Mouse (Mus musculus): ENCODE data around the gene Togaram2.

The Togaram2 gene

GRCm38 (mm10) chr17:71684103-71684608 is 11.1 kb downstream of the Togaram2 start:
- DNase-seq, result no peak

DNA sequence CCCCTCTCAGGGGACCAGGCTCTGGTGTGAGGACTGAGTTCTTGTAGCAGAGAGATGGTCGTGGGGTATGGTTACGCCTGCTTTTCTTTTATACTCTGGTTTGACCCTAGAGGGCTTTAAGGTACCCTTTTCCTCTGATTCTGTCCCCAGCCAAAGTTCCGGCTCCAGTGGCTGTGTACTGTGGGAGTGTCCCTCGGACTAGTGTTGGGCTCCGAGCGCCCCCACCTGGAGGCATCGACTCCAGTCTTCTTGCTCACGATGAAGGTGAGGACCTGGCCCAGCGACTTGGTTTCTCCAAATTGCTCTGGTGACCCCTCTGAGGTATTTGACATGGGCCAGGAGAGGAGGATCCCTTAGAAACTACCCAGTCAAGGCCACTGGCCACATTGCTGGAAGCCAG is 14.4 kb downstream of the Togaram2 start:
- DNase-seq, result no peak

- DNase-seq, result no peak
These were observed 16.8 kb downstream of the Togaram2 start for GRCm38 (mm10) chr17:71689903-71690302.

DNA sequence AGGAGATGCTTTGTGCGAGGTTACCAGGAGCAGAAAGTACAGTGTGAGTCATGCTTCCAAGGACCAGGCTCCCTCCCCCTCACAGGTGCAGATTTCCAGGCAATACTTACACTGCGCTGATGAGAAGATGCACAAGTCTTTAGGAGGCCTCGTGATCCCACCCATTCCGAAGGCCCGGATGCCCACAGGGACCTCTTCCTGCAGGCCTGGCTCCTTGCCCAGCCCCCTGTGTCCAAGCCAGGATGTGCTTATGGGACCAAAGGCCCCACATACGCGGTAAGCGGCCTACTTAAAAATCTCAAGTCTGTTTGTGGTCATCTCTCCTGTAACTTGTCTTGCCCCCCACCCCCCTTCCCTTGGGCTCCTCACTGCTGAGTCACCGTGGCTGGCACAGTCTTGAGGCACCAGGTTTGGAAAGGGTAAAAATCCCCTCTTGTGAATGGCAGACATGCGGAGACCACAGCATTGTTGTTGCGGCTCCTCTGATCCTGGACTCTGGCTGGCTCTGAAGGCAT is 18.4 kb downstream of the Togaram2 start:
- peak; percentile 53 for DNase-seq

- DNase-seq, result peak; percentile 69
These were observed 20.3 kb downstream of the Togaram2 start for GRCm38 (mm10) chr17:71693313-71693712.

DNA sequence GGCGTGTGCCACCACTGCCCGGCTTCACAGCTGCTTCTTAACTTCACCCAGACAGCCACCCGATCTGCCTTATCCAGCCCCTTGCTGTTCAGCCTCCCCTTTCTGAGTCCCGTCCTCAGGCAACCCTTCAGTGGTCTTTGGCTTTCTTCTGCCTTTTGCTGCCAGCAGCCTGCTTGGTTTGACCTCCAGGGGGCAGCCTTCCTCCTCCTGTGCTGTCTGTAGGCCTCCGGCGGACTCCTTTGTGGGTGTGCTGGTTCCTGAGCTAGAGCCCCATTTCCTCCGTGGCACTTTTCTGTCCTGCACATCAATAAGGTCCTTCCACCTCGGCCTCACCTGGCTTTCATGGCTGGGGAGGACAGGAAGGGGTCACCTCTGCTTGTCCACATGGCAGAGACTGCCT is 20.7 kb downstream of the Togaram2 start:
- DNase-seq, result no peak

DNA sequence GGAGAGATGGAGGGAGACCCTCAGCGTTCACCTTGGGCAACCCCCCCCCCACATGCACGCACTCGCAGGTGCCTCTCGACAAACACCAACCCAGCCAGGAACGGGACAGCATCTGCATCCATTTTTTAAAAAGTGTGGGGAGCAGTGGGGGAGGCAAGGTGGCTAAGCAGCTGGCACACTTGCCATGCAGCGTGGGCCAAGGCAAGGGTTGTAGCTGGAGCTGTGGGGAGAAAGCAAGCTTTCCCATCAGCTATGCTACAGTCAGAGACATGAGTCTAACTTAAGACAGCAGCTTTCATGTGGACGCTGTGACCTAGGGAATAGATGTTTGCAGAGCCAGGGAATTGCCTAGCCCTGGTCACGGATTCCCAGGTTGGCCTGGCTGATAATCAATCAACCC is 22.1 kb downstream of the Togaram2 start:
- DNase-seq, result peak; percentile 38

GRCm38 (mm10) chr17:71695716-71696315 is 22.8 kb downstream of the Togaram2 start:
- DNase-seq, result no peak

DNA sequence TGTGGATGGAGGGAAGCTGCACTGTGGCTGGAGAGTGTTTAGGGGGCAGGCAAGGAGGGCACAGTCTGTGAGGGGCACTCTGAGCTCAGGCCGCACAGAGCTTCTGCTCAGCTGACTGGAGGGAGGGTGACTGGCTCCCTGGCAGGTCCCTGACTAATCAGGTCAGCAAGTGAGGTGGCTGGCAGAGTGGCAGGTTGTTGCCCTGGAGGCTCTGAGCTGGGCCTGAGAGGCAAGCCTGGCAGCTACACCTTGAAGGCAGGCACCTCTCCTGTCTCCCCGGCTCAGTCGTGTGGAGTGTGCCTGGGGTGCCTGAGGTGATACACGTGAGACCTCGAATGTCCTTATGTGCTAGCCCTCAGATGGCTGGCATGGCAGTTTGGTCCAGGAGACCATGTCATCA is 23.3 kb downstream of the Togaram2 start:
- no peak for DNase-seq

DNA sequence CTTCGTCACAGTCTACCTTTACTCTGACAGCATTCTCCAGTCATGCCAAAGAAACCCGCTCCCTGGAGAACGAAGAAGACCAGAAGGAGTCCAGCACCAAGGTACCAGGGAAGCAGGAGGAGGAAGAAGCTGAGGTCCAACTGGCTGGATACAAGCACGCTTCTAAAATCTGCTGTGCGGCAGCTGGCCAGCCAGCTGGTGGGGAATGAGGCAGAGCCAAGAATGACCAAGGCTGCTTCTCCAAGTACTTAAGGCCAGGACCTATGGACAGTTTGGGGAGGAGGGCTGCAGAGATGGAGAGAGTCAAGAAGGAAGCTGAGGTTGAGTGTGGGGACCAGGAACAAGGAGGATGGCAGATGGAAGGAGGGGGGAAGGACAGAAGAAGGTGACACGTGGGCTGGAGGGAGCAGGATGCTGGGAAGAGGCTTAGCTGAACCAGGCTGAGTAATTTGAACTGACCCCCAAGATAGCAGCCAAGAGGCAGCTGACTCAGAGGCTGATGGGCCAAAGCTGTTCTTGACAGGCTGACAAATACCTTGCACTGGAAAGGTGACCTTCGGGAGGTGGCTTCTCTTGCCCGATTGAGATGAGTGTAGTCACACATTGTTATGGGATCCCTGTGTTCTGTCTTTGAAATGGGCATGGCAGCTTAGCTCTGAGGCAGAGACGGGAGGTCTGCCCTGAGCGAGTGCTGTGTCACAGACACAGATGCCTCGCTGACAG is 25.0 kb downstream of the Togaram2 start:
- no peak for DNase-seq

GRCm38 (mm10) chr17:71698619-71698956 is 25.5 kb downstream of the Togaram2 start:
- no peak for DNase-seq

GRCm38 (mm10) chr17:71705113-71705512 is 32.1 kb downstream of the Togaram2 start:
- DNase-seq, result no peak

DNA sequence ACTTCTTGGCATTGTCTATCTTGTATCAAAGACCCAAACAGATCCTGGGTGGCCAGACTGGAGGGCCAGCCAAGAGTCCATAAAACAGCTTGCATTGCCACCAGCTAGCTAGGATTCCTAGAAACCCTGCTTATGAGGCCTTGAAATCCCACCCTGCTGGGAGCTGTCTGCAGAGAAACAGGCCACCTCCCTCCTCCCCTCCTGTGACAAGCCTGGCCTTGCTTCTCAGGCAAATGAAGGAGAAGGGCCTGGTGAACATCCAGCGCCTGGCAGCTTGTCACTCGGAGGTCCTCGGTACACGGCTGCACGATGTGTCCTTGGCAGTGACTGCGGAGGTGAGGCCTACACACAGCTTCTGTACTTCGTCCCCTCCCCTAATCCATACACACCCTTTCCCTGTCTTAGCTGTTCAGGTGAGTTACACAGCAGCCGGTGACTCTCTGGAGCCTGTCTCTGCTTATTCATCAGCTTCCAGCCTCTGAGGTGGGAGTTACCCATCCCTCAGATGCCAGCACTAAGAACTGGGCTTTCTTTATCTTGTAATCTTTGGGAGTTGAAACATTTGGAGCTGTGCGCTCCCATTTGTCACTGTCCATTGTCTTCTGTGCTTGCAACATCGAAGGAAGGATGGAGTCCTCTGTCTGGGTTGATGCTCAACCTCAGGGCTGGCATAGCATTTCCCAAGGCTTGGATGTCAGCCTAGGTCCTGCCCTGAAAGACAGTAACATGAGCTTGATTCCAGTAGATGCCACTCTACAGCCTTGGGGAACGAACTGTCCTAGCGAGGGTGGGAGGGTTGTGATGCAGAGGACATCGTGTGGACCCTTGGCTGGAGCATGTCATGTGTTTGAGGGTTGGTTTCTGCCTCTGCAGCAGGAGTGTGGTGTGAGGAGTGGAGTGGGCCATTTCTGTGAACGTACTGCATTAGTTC is 32.8 kb downstream of the Togaram2 start:
- no peak for DNase-seq

DNA sequence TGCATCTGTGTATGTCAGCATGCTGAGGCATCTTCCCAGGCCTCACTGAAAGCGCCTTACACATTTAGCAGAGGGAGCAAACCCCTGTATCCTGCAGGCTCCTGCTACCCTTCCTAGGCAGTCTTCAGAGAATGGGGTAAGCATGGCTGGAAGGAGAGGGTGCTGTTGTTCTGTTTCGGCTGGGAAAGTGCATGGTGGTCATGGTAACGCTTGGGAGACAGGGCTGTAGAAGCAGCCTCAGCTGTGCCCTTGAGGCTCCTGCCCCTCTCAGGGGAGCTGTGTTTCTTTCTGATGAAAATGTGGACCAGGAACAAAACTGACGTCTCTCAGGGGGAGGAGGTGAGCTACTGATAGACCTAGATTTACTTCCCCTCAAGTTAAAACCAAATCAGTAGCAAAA is 34.7 kb downstream of the Togaram2 start:
- no peak for DNase-seq

DNA sequence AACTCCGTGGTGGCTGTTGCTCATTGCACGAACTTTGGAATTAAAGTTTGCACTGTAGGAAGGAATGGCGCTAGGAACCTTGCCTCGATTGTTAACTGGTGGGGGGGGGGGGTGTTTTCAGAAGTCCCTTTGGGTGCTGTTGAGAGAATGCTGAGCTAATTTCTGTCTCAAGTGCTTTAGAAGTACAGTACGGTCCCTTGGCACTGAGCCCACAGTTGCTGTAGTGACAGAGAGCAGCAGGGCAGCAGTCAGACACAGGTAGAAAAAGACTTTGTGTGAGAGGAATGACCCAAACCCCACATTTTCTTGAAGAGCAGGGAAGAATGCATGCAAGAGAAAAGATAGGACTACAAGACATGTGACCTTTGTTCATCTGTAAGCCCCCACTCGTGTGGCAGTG is 39.2 kb downstream of the Togaram2 start:
- no peak for DNase-seq

GRCm38 (mm10) chr17:71715034-71715433 is 42.0 kb downstream of the Togaram2 start:
- peak; percentile 45 for DNase-seq

- DNase-seq, result no peak
These were observed 45.0 kb downstream of the Togaram2 start for GRCm38 (mm10) chr17:71717881-71718625.

DNA sequence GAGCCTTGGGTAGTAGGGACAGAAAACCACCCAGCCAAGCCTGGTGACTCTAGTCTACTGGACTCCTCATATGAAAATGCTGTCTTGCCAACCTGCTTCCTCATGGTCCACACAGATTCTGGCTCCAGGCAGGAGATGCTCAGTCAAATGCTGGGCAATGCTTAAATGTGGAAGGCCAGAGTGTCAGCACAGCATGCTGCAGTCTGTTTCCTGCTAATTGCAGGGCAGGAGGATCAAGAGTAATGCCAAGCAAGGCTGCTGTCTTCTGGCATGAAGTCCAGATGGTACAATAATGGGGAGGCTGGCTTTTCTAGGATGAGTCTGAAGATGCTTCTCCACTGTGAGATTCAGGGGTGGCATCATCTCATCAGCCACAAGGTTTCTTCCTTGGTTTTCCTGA is 47.4 kb downstream of the Togaram2 start:
- DNase-seq, result no peak

DNA sequence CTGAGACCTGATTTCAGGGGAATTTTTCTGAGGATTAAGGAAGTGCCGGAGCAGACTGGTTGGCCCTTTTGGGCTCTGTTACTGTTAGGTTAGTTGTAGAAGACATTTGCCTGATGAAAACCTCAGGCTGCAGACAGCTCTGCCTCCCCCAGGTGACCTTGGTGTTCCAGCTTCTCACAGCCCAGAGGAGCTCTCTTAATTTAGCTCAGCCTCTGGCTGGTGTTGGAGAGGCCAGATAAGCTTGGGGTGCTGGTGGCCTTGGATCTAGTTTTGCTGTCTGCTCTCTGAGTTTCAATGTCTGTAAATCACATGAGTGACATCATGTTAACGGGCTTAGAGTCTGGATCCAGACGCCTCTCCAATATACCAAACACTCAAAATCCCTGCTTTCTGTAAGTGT is 48.0 kb downstream of the Togaram2 start:
- no peak for DNase-seq

DNA sequence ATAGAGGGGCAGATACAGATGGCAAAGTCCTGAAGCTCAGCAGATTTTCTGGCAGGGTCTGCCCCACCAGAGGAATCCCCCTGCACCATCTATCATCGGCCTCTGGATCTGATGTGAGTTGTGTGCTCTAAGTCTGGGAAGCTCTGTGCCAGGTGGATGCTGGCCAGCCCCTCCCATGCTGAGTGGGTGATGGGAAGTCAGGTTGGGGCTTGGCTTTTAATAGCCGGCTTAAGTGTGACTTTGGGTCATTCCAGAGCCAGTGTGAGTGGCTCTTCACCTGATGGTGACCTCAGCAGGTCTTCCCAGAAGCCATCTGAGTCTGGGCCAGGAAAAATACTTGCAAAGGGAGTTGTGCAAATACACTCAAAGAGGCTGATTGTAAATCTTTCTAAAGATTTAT is 57.6 kb downstream of the Togaram2 start:
- DNase-seq, result no peak

GRCm38 (mm10) chr17:71736442-71736841 is 63.4 kb downstream of the Togaram2 start:
- no peak for DNase-seq

DNA sequence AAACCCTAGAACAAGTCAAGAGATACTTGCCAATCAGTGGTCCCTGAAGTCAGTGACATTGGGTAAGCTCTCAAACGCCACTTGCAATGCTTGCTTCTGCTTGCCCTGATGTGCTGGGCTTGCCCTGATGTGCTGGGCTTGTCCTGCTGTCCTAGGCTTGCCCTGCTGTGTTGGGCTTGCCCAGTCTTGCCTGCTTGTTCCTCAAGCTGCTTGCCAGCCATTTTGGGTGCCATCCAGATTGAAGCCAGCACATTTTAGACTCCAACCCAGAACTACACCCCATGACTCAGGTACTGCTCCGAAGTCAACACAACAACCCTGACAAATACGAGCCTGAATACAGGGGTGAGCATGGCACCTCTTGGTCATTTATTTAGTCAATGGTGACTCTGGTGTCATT is 69.1 kb downstream of the Togaram2 start:
- DNase-seq, result no peak

DNA sequence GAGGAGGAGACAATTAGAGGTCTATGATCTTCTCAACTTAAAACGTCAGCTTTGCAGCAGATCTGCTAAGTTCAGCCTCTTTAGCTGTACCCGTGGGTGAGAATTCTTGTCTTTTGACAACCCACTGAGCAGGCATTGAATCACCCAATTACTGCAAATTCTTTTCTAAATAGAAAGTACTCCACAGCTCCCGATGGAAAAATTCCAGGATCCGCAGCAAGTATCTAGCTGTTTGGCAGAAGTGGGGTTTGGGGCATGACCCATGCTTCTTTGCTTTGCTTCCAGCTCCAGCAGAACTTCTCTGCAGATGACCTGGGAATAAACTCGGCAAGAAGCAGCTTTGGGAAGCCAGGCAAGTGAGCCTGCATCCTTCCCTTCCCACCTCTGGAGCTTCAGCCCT is 69.9 kb downstream of the Togaram2 start:
- peak; percentile 26 for DNase-seq

Measured in right cerebral cortex, postnatal 25 days (tissue).